Mouse (Mus musculus) A20 (cell line): ENCODE results near the gene Il13.
A peak's percentile ranks its signal among the peaks of the same experiment; 100 is the strongest.

Experiments used
- DNase-seq: peaks from one replicate; pipeline ENCODE4 v3.0.0-alpha.2; 2011; ENCODE audit warnings: low read depth, low spot score

Il13 gene

GRCm38 (mm10) chr11:53634556-53634955, at the start of gene Il13:
TSS of gene Il13 (minus strand) at chr11:53634702.
- no peak for DNase-seq

GRCm38 (mm10) chr11:53682994-53683530, 48.6 kb upstream of the Il13 start:
- DNase-seq = no peak

GRCm38 (mm10) chr11:53682170-53682569, 47.7 kb upstream of the Il13 start:
- no peak for DNase-seq

GRCm38 (mm10) chr11:53681686-53682085, 47.2 kb upstream of the Il13 start:
- DNase-seq = no peak

GRCm38 (mm10) chr11:53680141-53680540, 45.6 kb upstream of the Il13 start:
- DNase-seq = no peak

GRCm38 (mm10) chr11:53671414-53671813, 36.9 kb upstream of the Il13 start:
- no peak for DNase-seq

GRCm38 (mm10) chr11:53664091-53664490, 29.6 kb upstream of the Il13 start:
- DNase-seq = no peak

GRCm38 (mm10) chr11:53662794-53663674, 28.5 kb upstream of the Il13 start:
- peak; percentile 75 for DNase-seq

GRCm38 (mm10) chr11:53657828-53658227, 23.3 kb upstream of the Il13 start:
- DNase-seq = no peak

GRCm38 (mm10) chr11:53657381-53657780, 22.9 kb upstream of the Il13 start:
- DNase-seq = no peak

- no peak for DNase-seq
These were observed 22.2 kb upstream of the Il13 start for GRCm38 (mm10) chr11:53656558-53657202.

- no peak for DNase-seq
These were observed 20.5 kb upstream of the Il13 start for GRCm38 (mm10) chr11:53655043-53655442.

GRCm38 (mm10) chr11:53652427-53652826, 17.9 kb upstream of the Il13 start:
- DNase-seq = no peak

GRCm38 (mm10) chr11:53651441-53651840, 16.9 kb upstream of the Il13 start:
- no peak for DNase-seq

GRCm38 (mm10) chr11:53644017-53644416, 9.5 kb upstream of the Il13 start:
- peak; percentile 50 for DNase-seq

GRCm38 (mm10) chr11:53642744-53643279, 8.3 kb upstream of the Il13 start:
- DNase-seq = peak; percentile 32

- peak; percentile 45 for DNase-seq
These were observed 3.3 kb upstream of the Il13 start for GRCm38 (mm10) chr11:53637803-53638260.

GRCm38 (mm10) chr11:53637046-53637802, 2.7 kb upstream of the Il13 start:
- no peak for DNase-seq

GRCm38 (mm10) chr11:53636183-53636646, 1.7 kb upstream of the Il13 start:
- DNase-seq = no peak

- DNase-seq = no peak
These were observed 1.2 kb upstream of the Il13 start for GRCm38 (mm10) chr11:53635590-53636182.

GRCm38 (mm10) chr11:53633644-53634043, 858 bp downstream of the Il13 start:
- DNase-seq = no peak
